Mouse (Mus musculus): ENCODE data around the gene St6galnac1.

DNA sequence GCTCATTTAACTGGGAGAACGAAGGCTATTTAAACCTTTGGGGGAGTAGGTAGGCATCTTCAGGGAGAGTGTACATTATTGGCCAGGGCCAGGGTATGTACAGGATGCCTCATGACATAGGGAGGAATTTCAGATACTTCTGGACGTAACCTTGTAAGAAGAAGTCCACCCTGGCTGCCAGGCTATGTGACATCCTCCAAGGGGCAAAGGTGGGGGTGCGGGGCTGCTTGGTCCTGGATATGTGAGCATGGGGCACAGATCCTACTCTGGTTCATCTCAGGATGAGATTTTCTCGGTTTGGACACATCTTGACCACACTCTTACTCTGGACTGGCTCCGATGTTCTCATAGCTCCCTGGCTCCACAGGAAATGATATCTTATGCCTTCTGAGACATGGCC is 52.2 kb downstream of the St6galnac1 start:
- TF ChIP-seq CTCF (IDR thresholded peaks at IDR 0.05; ENCODE audit: low read depth) (no peak), EP300 (IDR thresholded peaks at IDR 0.05; ENCODE audit: low read depth) (no peak)

All from liver, embryonic 14.5 days (tissue).